Mouse (Mus musculus): ENCODE data around the gene Gabrb2.

The Gabrb2 gene

DNA sequence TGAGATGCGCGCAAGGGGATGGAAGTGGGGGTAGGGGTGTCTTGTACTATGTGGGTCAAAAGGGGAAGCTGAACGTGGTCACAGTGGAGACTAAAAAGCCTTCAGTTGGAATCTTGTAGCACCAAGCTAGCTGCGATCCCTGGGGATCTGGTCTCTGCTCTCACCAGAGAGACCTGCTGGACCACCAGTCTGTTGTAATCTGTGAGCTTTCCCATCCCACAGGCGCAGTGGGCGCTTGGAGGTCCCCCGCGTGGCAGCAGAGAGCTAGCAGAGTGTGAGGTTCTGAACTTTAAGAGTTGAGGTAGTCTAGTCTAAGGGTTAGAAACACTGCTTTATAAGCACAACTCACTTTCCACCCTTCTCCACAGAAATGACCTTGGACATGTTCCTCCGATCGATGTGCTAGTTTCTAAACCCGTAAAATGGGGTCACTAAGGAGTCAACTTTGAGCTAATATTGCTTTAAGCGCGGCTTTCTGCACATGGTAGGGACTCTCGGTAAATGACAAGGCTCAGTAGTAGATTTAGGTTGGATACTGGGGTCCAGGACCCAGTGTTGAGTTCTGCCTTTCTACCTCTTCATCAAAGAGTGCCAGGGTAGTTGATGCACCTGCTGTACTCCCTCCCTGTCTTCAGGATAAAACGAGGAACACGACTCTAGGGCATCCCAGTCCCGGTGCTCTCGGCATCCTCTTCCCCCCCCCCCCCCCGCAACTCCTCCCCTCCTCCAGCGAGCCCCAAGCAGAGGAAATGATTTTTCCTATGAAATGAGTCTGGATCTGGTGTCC lies at the start of gene Gabrb2:
Gabrb2 (plus strand) TSS at position 762 of the 787 bp plus-strand sequence.
- no peak for DNase-seq

DNA sequence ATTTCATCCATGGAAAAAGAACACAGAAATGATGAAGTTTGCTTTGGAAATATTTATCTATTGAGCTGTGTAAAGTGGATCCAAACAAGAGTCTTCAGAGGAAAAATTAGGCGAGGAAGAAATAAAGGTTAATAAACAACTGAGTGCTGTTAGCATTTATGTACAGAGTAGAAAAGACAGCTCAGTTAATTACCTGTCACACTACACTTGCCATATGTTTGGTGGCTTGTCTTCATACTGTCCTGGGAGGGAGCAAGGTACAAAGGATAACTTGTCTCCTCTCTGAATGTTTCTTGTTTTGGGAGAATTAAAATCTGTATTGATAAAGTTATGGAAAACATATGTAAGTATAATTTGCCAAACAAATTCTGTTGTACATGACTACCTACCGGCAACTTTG lies 40.6 kb upstream of the Gabrb2 start:
- no peak for DNase-seq

DNA sequence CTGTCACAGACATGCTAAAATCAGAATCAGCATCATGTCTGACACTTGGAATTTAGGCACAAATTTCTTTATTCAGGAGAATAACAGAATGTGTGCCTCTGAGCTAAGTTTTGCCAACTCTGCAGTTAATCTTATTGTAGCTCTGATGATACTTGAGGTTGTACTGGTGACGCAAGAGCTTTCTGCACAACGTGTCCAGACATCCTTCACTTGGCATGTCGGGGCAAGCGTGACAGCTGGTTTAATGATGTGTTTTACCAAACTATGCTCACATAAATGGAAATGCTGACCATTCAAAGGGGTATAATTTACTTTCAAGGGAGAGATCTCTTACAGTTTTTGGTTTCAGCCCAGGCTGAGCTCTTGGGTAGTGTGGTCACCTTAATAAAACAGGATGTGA lies 33.1 kb upstream of the Gabrb2 start:
- DNase-seq = no peak

DNA sequence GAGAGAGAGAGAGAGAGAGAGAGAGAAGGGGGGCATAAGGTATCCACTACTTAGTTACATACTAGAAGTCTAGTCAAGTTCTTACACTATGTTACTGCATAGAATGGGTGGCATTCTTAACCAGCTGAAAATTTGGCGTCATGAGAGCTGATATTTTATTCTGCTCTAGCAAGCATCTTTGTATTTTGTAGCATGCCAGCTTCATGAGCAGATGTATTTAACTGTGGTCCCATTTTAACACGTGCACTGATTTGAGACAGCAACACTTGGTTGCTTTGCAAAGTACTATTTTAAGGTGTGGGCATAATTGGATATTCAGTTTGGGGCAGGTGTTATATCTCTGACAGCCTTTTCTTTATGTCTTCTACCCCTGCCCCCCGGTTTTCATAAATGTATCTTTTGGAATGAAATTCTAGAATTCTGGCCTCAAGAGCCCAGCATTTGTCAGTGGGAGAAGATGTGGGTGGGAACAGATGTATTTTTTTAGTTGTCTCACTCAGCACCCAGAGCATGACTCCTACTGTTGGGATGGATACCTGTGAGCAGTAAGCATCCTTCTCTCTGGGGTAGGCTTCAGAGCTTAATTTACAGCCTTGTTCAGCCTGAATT lies 28.8 kb upstream of the Gabrb2 start:
- DNase-seq = peak; percentile 62

DNA sequence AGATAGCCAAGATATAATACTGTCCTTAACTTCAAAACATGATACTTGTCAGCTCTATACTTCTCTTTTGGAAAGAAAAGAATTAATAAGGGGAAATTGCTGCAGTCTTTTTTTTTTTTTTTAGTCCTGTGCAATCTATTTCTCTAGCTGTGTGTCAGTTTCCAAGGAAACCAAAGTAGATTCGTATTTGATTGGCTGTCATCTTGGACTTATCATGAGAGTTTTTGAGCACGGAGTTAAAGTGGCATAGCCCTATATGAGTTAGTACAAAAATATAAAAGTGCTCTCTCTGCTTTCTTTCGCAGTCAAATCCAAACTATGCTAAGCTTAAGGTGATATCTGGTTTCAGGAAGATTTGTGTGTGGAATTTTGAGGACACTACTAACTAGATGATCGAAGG lies 26.1 kb upstream of the Gabrb2 start:
- no peak for DNase-seq

DNA sequence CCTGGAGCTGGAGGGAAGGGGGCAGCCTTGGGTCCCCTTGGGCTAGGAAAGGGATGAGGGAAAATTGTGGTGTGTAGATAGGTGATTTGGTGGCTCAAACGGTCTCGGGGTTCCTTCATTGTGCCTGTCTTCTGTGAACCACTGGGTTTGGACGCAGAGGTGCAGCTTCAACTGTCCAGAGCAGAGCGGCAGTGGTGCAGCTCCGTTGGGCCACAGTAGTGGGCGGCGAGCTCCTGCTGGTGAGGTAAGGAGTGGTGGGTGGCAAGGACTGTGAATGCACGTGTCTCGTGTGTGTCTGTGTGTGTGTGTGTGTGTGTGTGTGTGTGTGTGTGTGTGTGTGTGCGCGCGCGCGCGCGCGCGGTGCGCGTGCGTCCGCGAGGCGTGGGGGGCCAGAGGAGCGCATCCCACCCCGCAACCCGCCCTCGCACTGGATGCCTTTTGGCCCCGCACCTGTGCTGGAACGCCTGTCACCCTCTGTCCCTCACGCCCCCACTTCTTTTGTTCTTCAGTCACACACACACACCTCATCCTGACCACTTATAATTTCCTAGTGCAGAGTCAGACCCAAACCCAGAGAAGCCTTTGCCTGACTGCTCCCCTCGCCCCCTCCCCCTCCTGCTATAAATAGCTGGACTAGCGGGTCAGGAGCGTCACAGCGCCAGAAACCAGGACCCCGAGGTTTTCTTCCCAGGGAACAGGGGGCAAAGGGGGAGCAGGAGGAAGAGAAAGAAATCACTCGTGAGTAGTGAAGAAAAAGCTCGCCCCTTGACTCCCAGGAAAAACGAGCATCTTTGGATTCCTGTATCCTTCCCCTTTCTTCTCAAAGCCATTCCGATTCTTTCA lies 455 bp downstream of the Gabrb2 start:
- DNase-seq = peak; percentile 75

DNA sequence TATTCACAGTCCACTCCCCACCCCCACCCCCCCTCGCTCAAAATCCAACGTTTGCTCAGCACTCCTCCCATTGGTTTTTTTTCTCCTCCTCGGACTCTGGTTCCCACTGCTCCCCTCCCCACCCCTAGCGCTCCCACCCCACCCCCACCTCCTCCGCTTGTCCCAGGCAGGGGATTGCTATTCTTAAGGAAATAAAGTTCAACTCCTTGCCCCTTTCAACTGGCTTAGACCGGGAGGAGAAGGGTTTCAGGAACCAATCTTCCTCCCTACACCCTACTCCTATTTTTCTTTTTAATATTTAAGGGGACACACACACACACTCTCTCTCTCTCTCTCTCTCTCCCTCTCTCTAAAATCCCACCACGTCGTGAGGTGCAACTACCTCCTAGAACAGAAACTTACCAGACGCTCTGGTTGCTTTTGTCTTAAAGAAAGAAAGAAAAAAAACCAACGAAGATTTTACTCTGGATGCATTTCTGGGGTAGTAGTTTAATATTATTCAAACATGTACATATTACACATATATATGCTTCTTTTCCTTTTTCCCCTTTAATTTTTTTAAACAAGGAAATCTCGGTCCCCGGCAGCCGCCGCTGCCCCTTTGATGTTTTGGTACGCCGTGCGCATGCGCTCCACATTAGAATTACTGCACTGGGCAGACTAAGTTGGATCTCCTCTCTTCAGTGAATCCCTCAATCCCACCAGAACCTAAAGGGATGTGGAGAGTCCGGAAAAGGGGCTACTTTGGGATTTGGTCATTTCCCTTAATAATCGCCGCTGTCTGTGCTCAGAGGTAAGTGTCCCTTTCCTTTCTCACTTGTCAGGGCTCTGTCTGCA lies 1.3 kb downstream of the Gabrb2 start:
- DNase-seq = peak; percentile 72

DNA sequence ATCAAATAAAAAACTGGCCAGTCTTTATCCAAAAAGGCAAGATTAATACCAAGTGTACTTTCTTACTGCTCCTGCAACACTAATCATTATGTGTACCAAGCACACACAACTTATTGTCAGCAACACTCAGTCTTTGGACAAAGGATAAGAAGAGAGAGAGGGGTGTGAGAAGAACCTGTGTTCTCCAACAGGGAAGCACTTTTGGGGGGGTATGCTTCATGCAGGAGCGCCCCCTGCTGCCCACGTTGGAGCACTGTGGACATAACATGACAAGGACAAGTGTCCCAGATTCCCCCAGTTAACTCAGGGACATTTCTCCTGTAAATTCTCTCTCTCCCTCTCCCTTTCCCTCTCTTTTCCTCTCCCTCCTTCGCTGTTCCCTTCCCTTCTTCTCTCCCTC lies 3.7 kb downstream of the Gabrb2 start:
- DNase-seq = peak; percentile 59

DNA sequence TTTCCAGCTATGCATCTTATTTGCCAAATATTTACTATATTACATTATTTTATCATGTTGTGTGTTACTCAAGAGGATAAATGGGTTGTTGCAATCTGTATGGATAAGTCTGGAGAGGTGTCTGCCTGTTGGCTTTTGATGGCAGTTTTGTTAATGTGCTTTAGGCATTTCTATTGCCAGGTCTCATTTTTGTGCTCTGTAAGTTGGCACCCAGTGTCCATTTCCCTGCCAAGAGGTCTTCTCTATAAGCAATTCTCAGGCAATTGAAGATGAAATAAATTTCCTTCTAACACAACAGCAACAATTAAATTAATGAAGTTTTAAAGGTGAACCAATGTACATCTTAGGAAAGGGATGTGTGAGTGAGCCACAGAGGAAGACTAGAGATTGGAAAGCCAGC lies 11.9 kb downstream of the Gabrb2 start:
- DNase-seq = no peak

DNA sequence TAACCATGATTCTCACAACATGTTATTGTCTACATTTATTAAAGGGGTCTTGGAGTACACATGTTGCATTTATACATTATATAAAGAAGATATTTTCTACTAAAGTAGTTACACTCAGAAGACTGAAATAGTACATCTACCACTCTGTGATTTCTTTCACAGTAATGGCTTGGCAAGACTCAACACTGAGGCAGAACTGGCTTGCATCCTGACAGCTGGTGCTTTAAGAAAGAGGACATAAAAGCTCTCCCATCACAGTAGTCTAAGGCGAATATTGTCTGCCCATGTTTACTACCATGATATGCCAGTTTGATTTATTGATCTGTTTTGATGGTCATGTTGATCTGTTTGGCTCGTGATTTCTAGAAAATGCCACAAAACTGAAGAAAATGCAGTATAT lies 19.4 kb downstream of the Gabrb2 start:
- DNase-seq = peak; percentile 24

DNA sequence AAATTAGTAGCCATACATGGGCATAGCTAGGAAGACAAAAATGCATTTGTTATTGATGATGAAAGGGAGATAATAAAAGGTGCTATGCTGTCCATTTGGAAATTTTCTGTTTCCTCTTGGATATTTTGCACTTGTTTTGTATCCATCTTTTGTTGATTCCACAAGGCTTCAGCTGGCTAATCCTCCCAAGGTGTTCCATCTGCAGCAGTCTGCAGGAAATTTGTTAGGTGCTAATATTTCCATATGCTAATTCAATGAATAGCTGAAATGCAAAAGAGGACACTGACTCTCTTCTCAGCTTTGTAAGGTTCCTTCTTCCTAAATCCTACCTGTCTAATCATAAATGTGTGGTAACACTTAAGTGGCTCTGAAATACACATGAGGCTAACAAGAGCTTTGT lies 24.1 kb downstream of the Gabrb2 start:
- no peak for DNase-seq

DNA sequence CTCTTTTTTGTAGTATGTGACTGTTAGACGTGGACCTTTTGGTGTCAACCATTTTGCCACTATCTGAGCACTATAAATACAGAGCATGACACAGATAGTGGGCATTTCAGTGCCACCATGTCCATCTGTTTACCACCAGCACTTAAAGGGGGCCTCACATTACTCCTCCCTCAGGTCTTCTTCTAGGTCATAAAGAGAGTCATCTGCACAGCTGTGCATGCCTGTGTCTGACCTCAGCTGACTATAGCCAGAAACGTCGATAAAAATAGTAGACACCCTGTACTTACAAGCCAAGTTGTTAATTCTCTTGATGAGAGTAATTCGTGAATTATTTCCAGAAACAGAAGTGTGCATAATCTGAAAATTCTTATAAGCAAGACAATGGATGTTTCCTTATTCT lies 29.4 kb downstream of the Gabrb2 start:
- no peak for DNase-seq

DNA sequence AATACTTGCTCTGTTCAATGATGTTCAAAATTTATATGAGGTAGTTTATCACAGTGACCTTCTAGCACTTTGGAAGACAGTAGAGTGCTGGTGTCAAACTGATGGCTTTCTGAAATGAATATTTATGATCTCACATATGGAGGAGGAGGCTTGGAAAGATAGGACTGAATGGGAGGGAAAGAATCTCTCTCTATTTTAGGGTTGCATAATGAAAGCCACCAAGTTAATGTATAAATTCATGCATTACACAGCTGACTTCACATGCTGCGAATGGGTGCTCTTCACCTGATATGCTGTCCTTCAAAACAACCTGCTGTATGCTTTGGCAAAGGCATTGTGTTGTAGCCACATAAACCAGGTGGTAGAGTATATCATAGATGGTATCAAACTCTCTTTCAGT lies 44.6 kb downstream of the Gabrb2 start:
- DNase-seq = no peak

DNA sequence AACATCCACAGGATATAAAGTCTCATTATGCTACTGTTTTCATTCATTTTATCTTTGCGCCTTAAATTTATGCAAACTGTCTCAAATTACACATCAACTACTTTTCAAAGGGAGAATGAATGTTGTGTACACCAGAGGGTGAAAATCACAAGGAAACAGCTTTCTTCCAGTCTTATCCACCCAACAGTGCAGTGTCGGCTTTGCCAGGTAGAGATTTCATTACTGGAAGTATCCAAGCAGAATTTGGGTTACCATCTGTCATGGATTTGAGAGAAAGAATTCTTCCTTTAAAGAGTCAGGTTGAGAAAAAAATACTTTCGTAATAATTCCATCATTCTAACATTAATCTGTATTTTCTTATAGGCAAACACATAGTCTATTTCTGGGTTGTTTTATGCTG lies 48.8 kb downstream of the Gabrb2 start:
- peak; percentile 27 for DNase-seq

DNA sequence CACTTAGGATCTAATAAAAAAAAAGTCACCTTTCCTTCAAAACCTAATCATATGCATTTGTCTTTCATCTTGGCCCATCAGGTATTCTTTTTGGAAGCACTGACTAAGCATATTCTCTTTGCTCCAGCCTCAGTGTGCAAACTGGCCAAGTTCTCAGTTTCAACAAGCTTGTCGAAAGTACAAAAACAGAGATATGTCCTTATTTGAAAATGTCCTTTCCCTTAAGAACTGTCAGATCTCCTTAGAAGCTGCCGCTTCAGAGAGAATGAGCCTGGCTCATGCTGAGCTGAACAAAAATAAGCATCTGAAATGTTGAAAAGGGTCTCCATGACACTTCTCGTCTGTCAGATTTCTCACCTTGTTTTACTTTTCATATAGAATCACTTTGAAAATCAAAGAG lies 55.0 kb downstream of the Gabrb2 start:
- DNase-seq = no peak

DNA sequence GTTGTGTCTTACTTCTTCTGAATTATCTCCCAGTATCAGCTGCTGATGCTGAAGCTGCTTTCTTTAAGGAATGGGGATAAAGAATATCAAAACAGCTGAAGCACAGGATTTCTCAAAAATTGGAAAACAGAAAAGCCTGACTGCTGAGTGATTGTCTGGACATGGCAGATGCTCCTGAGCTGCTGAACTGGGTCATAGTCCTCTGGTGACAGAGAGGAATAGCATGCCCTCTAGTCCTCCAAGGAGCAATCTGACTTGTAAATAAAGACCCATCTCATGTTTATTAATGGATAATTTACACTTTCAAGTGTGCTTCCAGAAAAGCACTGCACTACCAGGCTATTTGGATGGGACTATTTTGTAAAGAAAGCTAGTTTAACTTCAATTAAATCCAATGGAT lies 68.1 kb downstream of the Gabrb2 start:
- DNase-seq = no peak

DNA sequence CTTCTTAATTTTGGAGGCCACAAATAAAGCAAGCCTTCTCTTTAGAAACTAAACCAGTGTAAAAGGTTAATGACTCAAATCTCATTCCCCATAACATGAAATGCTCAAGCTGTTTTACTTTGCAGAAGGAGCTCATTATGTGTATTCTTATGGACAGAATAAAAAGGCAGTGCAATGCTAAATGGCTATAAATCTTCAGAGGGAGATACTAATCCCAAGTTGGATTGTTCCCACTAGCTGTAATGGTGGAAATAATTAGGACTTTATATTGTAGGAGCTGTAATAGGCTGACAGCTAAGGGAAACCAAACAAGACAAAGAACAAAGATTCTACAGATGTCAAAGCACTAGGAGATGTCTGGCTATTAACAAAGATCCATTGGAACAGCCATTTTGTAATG lies 81.6 kb downstream of the Gabrb2 start:
- no peak for DNase-seq

DNA sequence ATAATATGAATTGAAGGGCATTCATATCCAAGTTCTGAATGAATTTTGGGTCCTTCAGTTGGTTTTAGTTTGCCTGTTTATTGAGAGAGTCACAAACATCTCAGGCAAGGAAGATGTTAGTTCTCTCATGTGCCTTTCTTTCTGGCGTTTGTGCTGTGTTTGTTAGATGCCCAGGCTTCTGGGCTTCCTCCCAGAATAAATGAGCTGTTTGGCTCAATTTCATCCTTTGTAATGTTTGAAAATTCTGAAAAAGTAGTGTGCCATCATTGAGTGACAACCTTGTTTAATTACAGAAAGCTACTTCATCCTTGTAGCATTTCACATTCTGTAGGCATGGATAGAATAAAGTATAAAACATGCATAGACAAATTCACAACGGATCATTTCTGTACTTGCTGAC lies 85.9 kb downstream of the Gabrb2 start:
- DNase-seq = no peak

DNA sequence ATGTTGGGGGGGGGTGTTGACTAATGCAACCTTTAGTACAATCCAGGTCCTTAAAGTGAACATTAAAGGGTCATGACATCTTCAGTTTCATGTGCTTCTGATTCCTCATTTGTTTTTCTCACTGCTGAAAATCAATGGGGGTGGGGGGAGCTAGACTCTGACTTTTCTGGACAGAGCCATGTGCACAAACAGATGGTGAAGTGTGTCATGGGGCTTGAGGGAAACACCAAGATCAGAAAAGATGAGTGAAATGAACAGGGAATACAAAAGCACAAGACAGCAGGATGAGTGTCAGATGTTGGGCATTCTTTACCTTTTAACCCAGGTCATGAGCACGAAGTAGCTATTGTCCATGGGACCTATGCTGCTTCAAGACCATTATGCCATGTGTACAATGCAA lies 86.4 kb downstream of the Gabrb2 start:
- no peak for DNase-seq

DNA sequence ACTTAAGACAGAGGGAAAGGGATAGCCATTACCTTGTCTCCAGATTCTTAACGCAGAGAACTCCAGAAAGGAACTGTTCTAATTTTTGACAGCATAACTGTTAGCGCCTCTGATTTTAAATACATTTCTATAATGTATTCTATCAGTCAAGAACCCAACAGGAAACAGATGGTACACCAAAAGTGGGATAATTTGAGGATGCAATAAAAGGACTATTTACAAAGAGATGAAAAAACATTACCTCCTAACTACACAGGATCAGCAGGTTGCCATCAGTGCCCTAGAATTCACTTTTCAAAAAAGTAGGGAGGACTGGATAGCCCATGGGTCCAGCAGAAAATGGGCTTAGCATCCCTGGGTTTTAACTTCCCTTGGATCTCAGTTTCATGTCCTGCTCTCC lies 102.4 kb downstream of the Gabrb2 start:
- DNase-seq = no peak

DNA sequence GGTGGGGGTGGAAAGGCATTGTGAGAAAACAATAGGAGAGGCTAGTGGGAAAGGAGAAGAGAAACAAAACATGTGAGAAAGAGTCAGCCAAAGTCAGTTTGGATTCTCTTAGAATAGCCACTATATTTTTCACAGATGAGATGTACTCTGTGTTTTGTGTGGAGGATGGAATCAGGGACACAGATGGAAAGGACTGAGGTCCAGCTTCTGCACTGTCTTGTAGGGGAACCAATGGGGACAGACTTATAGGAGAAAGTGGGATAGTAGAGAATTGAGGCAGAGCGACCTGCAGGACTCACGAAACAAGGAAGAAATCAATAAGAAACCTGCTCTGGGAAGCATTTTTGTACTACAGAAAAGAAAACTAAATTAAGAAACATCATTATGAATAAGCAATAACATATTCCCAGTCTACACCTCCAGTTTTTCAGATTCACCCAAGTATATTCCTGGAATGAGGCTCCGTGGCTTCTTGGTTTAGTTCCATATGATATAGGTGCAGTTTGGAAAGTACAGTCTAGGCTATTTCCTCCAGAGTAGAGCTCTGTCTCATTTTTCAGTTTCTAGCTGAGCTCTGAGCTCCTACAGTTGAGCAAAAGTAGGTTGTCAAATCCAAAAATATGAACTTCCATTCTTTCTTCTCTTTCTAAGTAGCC lies 108.8 kb downstream of the Gabrb2 start:
- peak; percentile 39 for DNase-seq

DNA sequence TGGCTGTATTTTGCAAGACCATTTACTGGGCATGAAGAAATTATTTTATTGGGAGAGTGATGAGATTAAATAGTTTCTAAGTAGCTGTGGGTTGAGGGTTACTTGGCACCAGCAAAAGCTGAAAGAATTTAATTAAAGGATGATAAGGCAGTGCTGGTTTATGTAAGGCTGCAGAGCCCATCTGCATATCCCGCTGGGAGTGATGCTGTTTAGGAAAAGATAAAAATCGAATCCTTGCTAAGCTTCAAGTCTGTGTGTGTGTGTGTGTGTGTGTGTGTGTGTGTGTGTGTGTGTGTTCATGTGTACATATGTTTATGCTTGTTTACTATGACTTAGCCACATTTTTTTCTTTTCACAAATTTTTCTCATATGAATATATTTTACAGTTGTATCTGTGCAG lies 113.0 kb downstream of the Gabrb2 start:
- DNase-seq = no peak

Measured in right cerebral cortex, adult 18-20 months (tissue).